Mouse (Mus musculus) activated CD4-positive, CD25-positive, alpha-beta regulatory T cell (primary cell): ENCODE measurements around the gene Jam2. TPM values are rescaled to one million over a fixed set of nuclear protein-coding genes. Genes with fewer than 3 reads are reported as not detected.

Experiments used
- polyA plus RNA-seq, 2 experiments: library from polyadenylated mRNA; unstranded; fragments of 100-300 nt; shearing (Covaris generic); gene quantifications; one replicate each; pipeline ENCODE4 v1.2.1; 2017

Jam2 gene
- under 1 TPM; 0.08 to 0.12 TPM for polyA plus RNA-seq

GRCm38 (mm10) chr16:84774003-84774703, at the start of gene Jam2:
Gene Jam2, plus strand, starts transcription at chr16:84774123.

GRCm38 (mm10) chr16:84735166-84736105, 38.5 kb upstream of the Jam2 start, which contains the start of gene Mrpl39:
Gene Mrpl39, minus strand, starts transcription at chr16:84735742.

GRCm38 (mm10) chr16:84834745-84835440, 61.0 kb downstream of the Jam2 start, which contains the start of gene Gabpa:
Gene Gabpa, plus strand, starts transcription at chr16:84834925.

GRCm38 (mm10) chr16:84835441-84835822, 61.5 kb downstream of the Jam2 start, which contains the start of gene Atp5j:
Gene Atp5j, minus strand, starts transcription at chr16:84835625.

Other genes starting within 250 kb of the Jam2 start
- gene Mrpl39, start 38.4 kb upstream of the Jam2 start, polyA plus RNA-seq = 10 to 100 TPM; 32.8 to 35.4 TPM
- 10 to 100 TPM; 43.0 to 50.7 TPM for gene Gabpa, start 60.8 kb downstream of the Jam2 start, polyA plus RNA-seq
- gene Atp5j, start 61.5 kb downstream of the Jam2 start, polyA plus RNA-seq = 100 to 1,000 TPM; 605 to 617 TPM